Mouse (Mus musculus) layer of hippocampus, postnatal 14 days (tissue): ENCODE data around the gene Ints11. TPM values are rescaled to one million over a fixed set of nuclear protein-coding genes. Genes with fewer than 3 reads are reported as not detected.

Experiments
- microRNA-seq, 2 experiments: library from miRNA; unstranded; fragments of <30 nt; microRNA quantifications; one replicate each; pipeline ENCODE4 v1.2.0; 2021
- total RNA-seq, 2 experiments: library from RNA; stranded (reverse); gene quantifications; 2 replicates each; pipeline ENCODE4 v1.2.3; 2021

The Ints11 gene
- total RNA-seq, 2 experiments from 2014 or later: 29.4 to 33.0 TPM

Small RNA genes lying within 50 kb of the gene (microRNA-seq; reads per million reads assigned to microRNA genes)
- 0 reads per million in 2 experiments for gene Gm22991

Other genes starting within 250 kb of the Ints11 start
- gene Cdk11b, start 244.7 kb upstream of the Ints11 start, total RNA-seq: 10 to 100 TPM; 45.4 to 50.7 TPM
- gene Gm10563, start 224.1 kb upstream of the Ints11 start, total RNA-seq: not detected
- gene Mmp23, start 216.2 kb upstream of the Ints11 start, total RNA-seq: 1 to 10 TPM; 1.5 to 4.7 TPM
- 10 to 100 TPM; 86.7 to 87.7 TPM for gene Mib2, start 200.3 kb upstream of the Ints11 start, total RNA-seq
- 10 to 100 TPM; 22.5 to 26.4 TPM for gene Fndc10, start 175.2 kb upstream of the Ints11 start, total RNA-seq
- 10 to 100 TPM; 65.7 to 79.1 TPM for gene Ssu72, start 164.7 kb upstream of the Ints11 start, total RNA-seq
- 10 to 100 TPM; 41.6 to 45.7 TPM for gene Tmem240, start 134.7 kb upstream of the Ints11 start, total RNA-seq
- 10 to 100 TPM; 52.5 to 59.7 TPM for gene Atad3a, start 108.5 kb upstream of the Ints11 start, total RNA-seq
- gene Vwa1, start 94.8 kb upstream of the Ints11 start, total RNA-seq: 10 to 100 TPM; 13.5 to 16.8 TPM
- 10 to 100 TPM; 18.0 to 18.1 TPM for gene Tmem88b, start 83.7 kb upstream of the Ints11 start, total RNA-seq
- under 1 TPM in 1 of 2 experiments, not detected in 1; 0.48 TPM for gene Ankrd65, start 79.1 kb upstream of the Ints11 start, total RNA-seq
- gene Mrpl20, start 66.7 kb upstream of the Ints11 start, total RNA-seq: 100 to 1,000 TPM; 105 to 109 TPM
- 10 to 100 TPM; 77.7 to 89.3 TPM for gene Ccnl2, start 57.1 kb upstream of the Ints11 start, total RNA-seq
- gene Aurkaip1, start 38.3 kb upstream of the Ints11 start, total RNA-seq: 10 to 100 TPM; 83.3 to 83.7 TPM
- 10 to 100 TPM; 10.0 to 12.7 TPM for gene Mxra8, start 29.9 kb upstream of the Ints11 start, total RNA-seq
- gene Dvl1, start 22.1 kb upstream of the Ints11 start, total RNA-seq: 10 to 100 TPM; 72.9 to 75.8 TPM
- under 1 TPM; 0.25 to 0.29 TPM for gene Tas1r3, start 6.2 kb upstream of the Ints11 start, total RNA-seq
- 10 to 100 TPM; 29.5 to 31.2 TPM for gene Cptp, start 106 bp upstream of the Ints11 start, total RNA-seq
- 10 to 100 TPM; 61.3 to 65.4 TPM for gene Pusl1, start 22.2 kb downstream of the Ints11 start, total RNA-seq
- gene Acap3, start 22.3 kb downstream of the Ints11 start, total RNA-seq: 100 to 1,000 TPM; 143 to 160 TPM
- 10 to 100 TPM; 75.2 to 78.9 TPM for gene Ube2j2, start 74.3 kb downstream of the Ints11 start, total RNA-seq
- gene C1qtnf12, start 92.8 kb downstream of the Ints11 start, total RNA-seq: 10 to 100 TPM; 15.9 to 21.1 TPM
- 1 to 10 TPM; 9.0 to 9.7 TPM for gene B3galt6, start 123.1 kb downstream of the Ints11 start, total RNA-seq
- 100 to 1,000 TPM; 154 to 157 TPM for gene Sdf4, start 123.3 kb downstream of the Ints11 start, total RNA-seq
- gene Tnfrsf4, start 144.3 kb downstream of the Ints11 start, total RNA-seq: 1 to 10 TPM; 1.0 to 1.1 TPM
- gene Tnfrsf18, start 156.6 kb downstream of the Ints11 start, total RNA-seq: not detected
- under 1 TPM in 1 of 2 experiments, not detected in 1; 0.14 TPM for gene Ttll10, start 189.9 kb downstream of the Ints11 start, total RNA-seq
- gene 9430015G10Rik, start 240.4 kb downstream of the Ints11 start, total RNA-seq: 10 to 100 TPM; 23.8 to 26.6 TPM